Mouse (Mus musculus): Measurements from ENCODE around the gene Gfi1b.

DNA sequence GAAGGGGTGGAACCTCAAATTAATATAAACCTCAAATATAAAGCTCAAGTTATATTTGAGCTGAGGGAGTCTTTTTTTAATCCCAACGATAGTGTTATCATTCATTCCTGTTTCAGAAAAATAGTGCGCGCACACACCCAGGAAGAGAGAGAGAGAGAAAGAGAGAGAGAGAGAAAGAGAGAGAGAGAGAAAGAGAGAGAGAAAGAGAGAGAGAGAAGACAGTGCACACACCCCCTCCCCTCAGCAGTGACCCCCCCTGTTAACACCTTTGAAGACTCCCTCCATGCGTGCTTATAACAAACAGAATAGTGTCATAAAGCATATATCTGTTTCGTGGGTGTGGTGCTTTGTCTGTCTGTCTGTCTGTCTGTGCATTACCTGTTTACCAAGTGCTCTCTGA is 18.2 kb downstream of the Gfi1b start:
- no peak for TF ChIP-seq CTCF (IDR thresholded peaks at IDR 0.05; ENCODE audit: insufficient read depth, low read depth, low read length)
- no peak for TF ChIP-seq POLR2A (IDR thresholded peaks at IDR 0.05; ENCODE audit: insufficient read depth, low read depth, low read length)

Data from olfactory bulb, adult 2 months (tissue).